Mouse (Mus musculus): ENCODE data around the gene Entpd8. TPM values are rescaled to one million over a fixed set of nuclear protein-coding genes. Genes with fewer than 3 reads are reported as not detected.
A peak's percentile ranks its signal among the peaks of the same experiment; 100 is the strongest.

The Entpd8 gene
- total and polyA plus RNA-seq, 3 experiments, result not detected

DNA sequence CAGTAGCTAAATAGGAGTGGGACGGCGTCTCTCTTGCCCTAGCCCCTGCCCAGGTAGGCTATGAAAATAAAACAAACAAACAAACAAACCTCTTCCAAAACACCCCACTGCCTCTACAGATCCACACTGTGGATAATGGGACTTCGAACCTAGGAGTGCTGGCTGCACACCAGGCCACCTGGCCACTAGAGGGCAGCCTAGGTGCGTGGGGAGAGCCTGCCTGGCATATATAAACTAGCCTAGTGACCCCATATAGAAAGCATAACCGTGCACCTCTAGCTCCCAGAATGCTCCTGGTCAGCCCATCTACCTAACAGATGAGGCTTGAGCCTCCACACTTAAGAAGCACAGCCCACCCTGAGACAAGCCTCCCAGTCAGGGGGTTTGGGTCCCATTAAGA lies 47.1 kb downstream of the Entpd8 start:
- DNase-seq, result peak; percentile 70 to 80
- intact Hi-C loops (cut with DNase I), result loop anchor here (1.0 to 10.0 kb wide), 3 partner anchors 30 to 128 kb away; partner anchors contain the start of gene Tmem203
- no peak overlapping the region for H3K4me3 ChIP-seq
- TF ChIP-seq EP300 (IDR thresholded peaks at IDR 0.05; ENCODE audit: insufficient read depth, low read depth, low read length) (peak; percentile 77; the same call in 1 of the 2 replicates), POLR2A (IDR thresholded peaks at IDR 0.05; ENCODE audit: insufficient read depth, low read depth, low read length) (no peak), CTCF (IDR thresholded peaks at IDR 0.05) (peak; percentile 98)
- H3K27ac ChIP-seq, result peak overlapping the region; percentile 42
- no peak overlapping the region for H3K9ac ChIP-seq (ENCODE audit: low read depth, low read length)
- WGBS, result 48% methylated on average over 5 of the region's 5 CpGs
- H3K36me3 ChIP-seq (ENCODE audit: control insufficient read depth, insufficient read depth, low read length), result no peaks in the 10 kb centered on the region
- H3K79me2 ChIP-seq (replicated peaks; ENCODE audit: control insufficient read depth, insufficient read depth, low read length), result no peaks in the 10 kb centered on the region
- H3K27me3 ChIP-seq (ENCODE audit: control insufficient read depth, insufficient read depth, low read length), result no peaks in the 10 kb centered on the region
- peaks cover 4% of the 10 kb centered on the region for H3K4me1 ChIP-seq (ENCODE audit: control insufficient read depth, insufficient read depth, low read length)

DNA sequence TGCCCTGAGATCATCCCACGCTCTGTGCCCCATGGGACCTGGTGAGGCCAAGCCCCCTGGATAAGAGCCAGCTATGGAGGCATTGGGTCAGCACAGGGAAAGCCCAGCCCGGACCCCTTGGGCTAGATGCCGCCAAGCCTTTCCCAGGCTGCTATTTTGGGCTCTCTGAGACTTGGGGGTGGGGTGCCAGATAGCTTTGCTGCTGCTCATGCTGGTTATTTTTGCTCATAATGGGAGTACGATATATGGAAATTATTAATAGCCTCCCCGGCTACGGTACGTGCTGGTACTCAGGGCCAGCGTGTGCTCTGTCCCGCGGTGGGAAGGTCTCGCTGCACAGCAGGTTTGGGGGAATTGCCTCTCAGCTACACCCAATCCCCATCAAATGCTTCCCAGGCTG lies 48.0 kb downstream of the Entpd8 start:
- H3K4me3 ChIP-seq, result no peak overlapping the region
- H3K36me3 ChIP-seq (ENCODE audit: control insufficient read depth, insufficient read depth, low read length), result no peaks in the 10 kb centered on the region
- no peaks in the 10 kb centered on the region for H3K79me2 ChIP-seq (replicated peaks; ENCODE audit: control insufficient read depth, insufficient read depth, low read length)
- peak overlapping the region; percentile 42 for H3K27ac ChIP-seq
- peak overlapping the region; percentile 24; the same call in 1 of the 2 replicates for H3K9ac ChIP-seq (ENCODE audit: low read depth, low read length)
- no peaks in the 10 kb centered on the region for H3K27me3 ChIP-seq (ENCODE audit: control insufficient read depth, insufficient read depth, low read length)
- TF ChIP-seq EP300 (IDR thresholded peaks at IDR 0.05; ENCODE audit: insufficient read depth, low read depth, low read length), result no peak
- no peak for TF ChIP-seq POLR2A (IDR thresholded peaks at IDR 0.05; ENCODE audit: insufficient read depth, low read depth, low read length)
- TF ChIP-seq CTCF (IDR thresholded peaks at IDR 0.05), result no peak
- DNase-seq, result peak; percentile 53 to 64
- intact Hi-C loops (cut with DNase I), result loop anchor here (10.0 kb wide), 1 partner anchor 127 kb away; the partner anchor contains the start of gene Tmem203
- H3K4me1 ChIP-seq (ENCODE audit: control insufficient read depth, insufficient read depth, low read length), result peaks cover 4% of the 10 kb centered on the region
- 27% methylated on average over 11 of the region's 11 CpGs for WGBS

DNA sequence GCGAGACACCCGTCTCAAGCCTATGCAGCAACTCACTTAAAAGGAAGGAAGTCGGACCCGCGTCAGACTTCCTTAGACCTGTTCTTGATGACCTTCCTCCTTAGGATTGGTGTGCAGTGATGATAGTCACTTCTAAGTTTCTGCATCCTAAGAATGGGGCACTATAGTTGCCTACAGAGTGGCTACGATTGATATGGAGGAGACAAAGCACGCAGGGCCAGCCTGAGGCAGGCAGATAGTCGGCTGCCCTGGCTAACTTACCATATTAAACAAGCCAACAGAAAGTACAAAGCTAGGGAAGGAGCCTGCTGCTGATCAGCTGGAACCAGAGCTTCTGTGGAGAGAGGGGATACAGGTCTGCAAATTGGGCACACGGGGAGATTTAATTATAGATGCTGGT lies 51.5 kb downstream of the Entpd8 start:
- no peak for DNase-seq
- intact Hi-C loops (cut with DNase I), result no loop called here
- Histone ChIP-seq H3K27me3 (ENCODE audit: control insufficient read depth, insufficient read depth, low read length) (no peaks in the 10 kb centered on the region), H3K79me2 (replicated peaks; ENCODE audit: control insufficient read depth, insufficient read depth, low read length) (no peaks in the 10 kb centered on the region), H3K4me1 (ENCODE audit: control insufficient read depth, insufficient read depth, low read length) (peaks cover 4% of the 10 kb centered on the region), H3K36me3 (ENCODE audit: control insufficient read depth, insufficient read depth, low read length) (no peaks in the 10 kb centered on the region), H3K9ac (ENCODE audit: low read depth, low read length) (no peak overlapping the region), H3K4me3 (no peak overlapping the region), H3K27ac (no peak overlapping the region)
- no peak for TF ChIP-seq CTCF (IDR thresholded peaks at IDR 0.05)
- TF ChIP-seq POLR2A (IDR thresholded peaks at IDR 0.05; ENCODE audit: insufficient read depth, low read depth, low read length), result no peak
- no peak for TF ChIP-seq EP300 (IDR thresholded peaks at IDR 0.05; ENCODE audit: insufficient read depth, low read depth, low read length)
- 56% methylated on average over 9 of the region's 9 CpGs for WGBS

Small RNA genes within 50 kb of the gene (microRNA-seq; reads per million reads assigned to microRNA genes)
- gene Gm24328, result 0 reads per million in 2 experiments
- gene Mir7664, result 0 to 0.56 reads per million in 2 experiments

Other genes with a start within 250 kb of the Entpd8 start
- 10 to 100 TPM; 29.8 to 33.2 TPM for gene Ehmt1, start 160.7 kb upstream of the Entpd8 start, total RNA-seq (2021)
- 27.0 and 47.8 TPM in 2 replicates for gene Ehmt1, start 160.7 kb upstream of the Entpd8 start, polyA plus RNA-seq (2012; rRNA removed)
- gene Arrdc1, start 145.1 kb upstream of the Entpd8 start, total RNA-seq (2021), result 1 to 10 TPM; 4.5 to 5.7 TPM
- gene Arrdc1, start 145.1 kb upstream of the Entpd8 start, polyA plus RNA-seq (2012; rRNA removed), result 21.8 and 27.1 TPM in 2 replicates
- gene Zmynd19, start 130.5 kb upstream of the Entpd8 start, total RNA-seq (2021), result 10 to 100 TPM; 16.7 to 17.5 TPM
- 6.4 and 10.0 TPM in 2 replicates for gene Zmynd19, start 130.5 kb upstream of the Entpd8 start, polyA plus RNA-seq (2012; rRNA removed)
- gene Dph7, start 117.9 kb upstream of the Entpd8 start, total RNA-seq (2021), result 1 to 10 TPM; 4.0 to 4.4 TPM
- 6.9 and 10.2 TPM in 2 replicates for gene Dph7, start 117.9 kb upstream of the Entpd8 start, polyA plus RNA-seq (2012; rRNA removed)
- 10 to 100 TPM; 80.9 to 97.0 TPM for gene Mrpl41, start 105.2 kb upstream of the Entpd8 start, total RNA-seq (2021)
- 82.0 and 90.0 TPM in 2 replicates for gene Mrpl41, start 105.2 kb upstream of the Entpd8 start, polyA plus RNA-seq (2012; rRNA removed)
- 10 to 100 TPM; 22.4 to 29.7 TPM for gene Pnpla7, start 104.3 kb upstream of the Entpd8 start, total RNA-seq (2021)
- gene Pnpla7, start 104.3 kb upstream of the Entpd8 start, polyA plus RNA-seq (2012; rRNA removed), result 16.5 and 16.9 TPM in 2 replicates
- 10 to 100 TPM; 12.4 to 13.3 TPM for gene Nsmf, start 25.9 kb upstream of the Entpd8 start, total RNA-seq (2021)
- gene Nsmf, start 25.9 kb upstream of the Entpd8 start, polyA plus RNA-seq (2012; rRNA removed), result 46.9 and 49.8 TPM in 2 replicates
- not detected for gene Noxa1, start 14.8 kb downstream of the Entpd8 start, total RNA-seq (2021)
- gene Noxa1, start 14.8 kb downstream of the Entpd8 start, polyA plus RNA-seq (2012; rRNA removed), result not detected in 2 replicates
- 1 to 10 TPM; 6.2 to 7.4 TPM for gene Nrarp, start 100.5 kb downstream of the Entpd8 start, total RNA-seq (2021)
- 10.2 and 11.2 TPM in 2 replicates for gene Nrarp, start 100.5 kb downstream of the Entpd8 start, polyA plus RNA-seq (2012; rRNA removed)
- gene Tor4a, start 116.6 kb downstream of the Entpd8 start, total RNA-seq (2021), result 1 to 10 TPM; 4.3 to 4.9 TPM
- gene Tor4a, start 116.6 kb downstream of the Entpd8 start, polyA plus RNA-seq (2012; rRNA removed), result 6.8 and 9.4 TPM in 2 replicates
- 10 to 100 TPM; 37.4 TPM for gene Nelfb, start 131.2 kb downstream of the Entpd8 start, total RNA-seq (2021)
- 47.0 and 86.7 TPM in 2 replicates for gene Nelfb, start 131.2 kb downstream of the Entpd8 start, polyA plus RNA-seq (2012; rRNA removed)
- gene Stpg3, start 134.3 kb downstream of the Entpd8 start, total RNA-seq (2021), result not detected
- gene Stpg3, start 134.3 kb downstream of the Entpd8 start, polyA plus RNA-seq (2012; rRNA removed), result 0.20 TPM in 1 of 2 replicates, not detected in the other
- gene Fam166a, start 138.4 kb downstream of the Entpd8 start, total RNA-seq (2021), result not detected
- 0.21 TPM in 1 of 2 replicates, not detected in the other for gene Fam166a, start 138.4 kb downstream of the Entpd8 start, polyA plus RNA-seq (2012; rRNA removed)
- gene Tubb4b, start 144.4 kb downstream of the Entpd8 start, total RNA-seq (2021), result 100 to 1,000 TPM; 327 to 342 TPM
- 315 and 439 TPM in 2 replicates for gene Tubb4b, start 144.4 kb downstream of the Entpd8 start, polyA plus RNA-seq (2012; rRNA removed)
- not detected for gene Slc34a3, start 154.1 kb downstream of the Entpd8 start, total RNA-seq (2021)
- gene Slc34a3, start 154.1 kb downstream of the Entpd8 start, polyA plus RNA-seq (2012; rRNA removed), result not detected in 2 replicates
- not detected for gene Rnf224, start 156.5 kb downstream of the Entpd8 start, total RNA-seq (2021)
- not detected in 2 replicates for gene Rnf224, start 156.5 kb downstream of the Entpd8 start, polyA plus RNA-seq (2012; rRNA removed)
- gene Rnf208, start 162.0 kb downstream of the Entpd8 start, total RNA-seq (2021), result under 1 TPM; 0.47 to 0.61 TPM
- gene Rnf208, start 162.0 kb downstream of the Entpd8 start, polyA plus RNA-seq (2012; rRNA removed), result 1.5 and 2.4 TPM in 2 replicates
- gene Cysrt1, start 162.1 kb downstream of the Entpd8 start, total RNA-seq (2021), result not detected
- gene Cysrt1, start 162.1 kb downstream of the Entpd8 start, polyA plus RNA-seq (2012; rRNA removed), result not detected in 2 replicates
- gene AL732309.1, start 166.6 kb downstream of the Entpd8 start, total RNA-seq (2021), result 1 to 10 TPM in 1 of 2 experiments, under 1 TPM in 1; 0.68 to 1.8 TPM
- 4.7 and 6.1 TPM in 2 replicates for gene AL732309.1, start 166.6 kb downstream of the Entpd8 start, polyA plus RNA-seq (2012; rRNA removed)
- 10 to 100 TPM; 13.1 to 14.1 TPM for gene Tmem203, start 175.1 kb downstream of the Entpd8 start, total RNA-seq (2021)
- 18.2 and 22.2 TPM in 2 replicates for gene Tmem203, start 175.1 kb downstream of the Entpd8 start, polyA plus RNA-seq (2012; rRNA removed)
- 1 to 10 TPM; 5.9 to 6.7 TPM for gene Tprn, start 182.3 kb downstream of the Entpd8 start, total RNA-seq (2021)
- 7.5 and 9.9 TPM in 2 replicates for gene Tprn, start 182.3 kb downstream of the Entpd8 start, polyA plus RNA-seq (2012; rRNA removed)
- gene Ssna1, start 192.1 kb downstream of the Entpd8 start, total RNA-seq (2021), result 10 to 100 TPM; 39.7 to 41.5 TPM
- gene Ssna1, start 192.1 kb downstream of the Entpd8 start, polyA plus RNA-seq (2012; rRNA removed), result 33.1 and 36.3 TPM in 2 replicates
- gene Anapc2, start 192.2 kb downstream of the Entpd8 start, total RNA-seq (2021), result 10 to 100 TPM; 36.0 to 36.3 TPM
- 57.2 and 68.2 TPM in 2 replicates for gene Anapc2, start 192.2 kb downstream of the Entpd8 start, polyA plus RNA-seq (2012; rRNA removed)
- gene Tmem210, start 207.8 kb downstream of the Entpd8 start, total RNA-seq (2021), result not detected
- 0.27 and 0.44 TPM in 2 replicates for gene Tmem210, start 207.8 kb downstream of the Entpd8 start, polyA plus RNA-seq (2012; rRNA removed)
- not detected for gene Lrrc26, start 209.6 kb downstream of the Entpd8 start, total RNA-seq (2021)
- gene Lrrc26, start 209.6 kb downstream of the Entpd8 start, polyA plus RNA-seq (2012; rRNA removed), result 2.9 TPM in 1 of 2 replicates, not detected in the other
- not detected for gene Grin1, start 238.9 kb downstream of the Entpd8 start, total RNA-seq (2021)
- gene Grin1, start 238.9 kb downstream of the Entpd8 start, polyA plus RNA-seq (2012; rRNA removed), result 0.18 and 0.41 TPM in 2 replicates

Data from heart, adult 2 months (tissue).